Mouse (Mus musculus) frontal cortex, postnatal 14 days (tissue): ENCODE data around the gene Osbpl9.

Experiments
- DNase-seq, 2 experiments: peaks; one replicate each; pipeline ENCODE4 v3.0.0; 2022; ENCODE audit warnings: low spot score in 2 of 2

The Osbpl9 gene

GRCm38 (mm10) chr4:109105254-109105653 is 96.8 kb downstream of the Osbpl9 start:
- no peak for DNase-seq

- DNase-seq = no peak
Measured at GRCm38 (mm10) chr4:109103145-109103883, 98.8 kb downstream of the Osbpl9 start.

GRCm38 (mm10) chr4:109102574-109102973 is 99.5 kb downstream of the Osbpl9 start:
- no peak for DNase-seq

DNA sequence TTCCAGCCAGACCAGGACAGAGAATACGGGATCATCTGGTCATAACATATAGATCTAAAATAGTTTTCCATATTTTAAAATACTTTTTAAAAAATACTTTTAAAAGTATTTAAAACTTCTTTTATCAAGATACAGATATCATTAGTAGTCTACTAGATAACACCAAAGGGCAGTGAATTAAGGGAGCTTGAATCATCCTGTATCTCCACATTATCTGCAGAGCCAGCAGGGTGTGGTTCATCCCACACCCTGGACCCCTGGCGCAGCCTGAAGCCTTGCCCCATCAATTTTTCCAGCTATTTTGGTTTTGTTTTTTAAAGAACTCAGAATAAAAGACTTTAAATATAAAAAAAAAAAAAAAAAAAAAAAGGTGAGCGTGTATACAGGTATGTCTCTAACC is 103.2 kb downstream of the Osbpl9 start:
- no peak for DNase-seq

- DNase-seq = no peak
Measured at GRCm38 (mm10) chr4:109094269-109094668, 107.8 kb downstream of the Osbpl9 start.

GRCm38 (mm10) chr4:109092344-109092743 is 109.7 kb downstream of the Osbpl9 start:
- no peak for DNase-seq

- no peak for DNase-seq
Measured at GRCm38 (mm10) chr4:109091241-109091777, 110.8 kb downstream of the Osbpl9 start.

GRCm38 (mm10) chr4:109089999-109090398 is 112.1 kb downstream of the Osbpl9 start:
- no peak for DNase-seq

DNA sequence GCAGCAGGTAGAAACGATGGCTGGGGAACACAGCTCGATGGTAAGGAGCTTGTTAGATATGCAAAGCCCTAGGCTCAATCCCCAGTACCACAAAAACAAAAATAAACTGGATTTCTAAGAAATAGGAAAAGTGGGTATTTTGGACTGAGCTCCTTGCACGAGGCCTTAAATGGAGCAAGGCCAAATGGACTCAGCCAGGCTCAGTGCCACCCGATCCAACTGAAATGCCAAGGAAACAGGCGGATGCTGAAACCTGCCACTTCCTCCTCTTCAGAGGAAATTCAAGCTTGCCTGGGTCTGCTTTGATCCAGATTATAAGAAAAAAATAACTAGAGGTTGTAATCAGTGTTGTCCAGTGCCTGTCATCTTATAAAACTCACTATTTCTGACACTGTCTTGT is 112.9 kb downstream of the Osbpl9 start:
- no peak for DNase-seq

- no peak for DNase-seq
Measured at GRCm38 (mm10) chr4:109080118-109080517, 122.0 kb downstream of the Osbpl9 start.

GRCm38 (mm10) chr4:109079676-109080075 is 122.4 kb downstream of the Osbpl9 start:
- DNase-seq = no peak

DNA sequence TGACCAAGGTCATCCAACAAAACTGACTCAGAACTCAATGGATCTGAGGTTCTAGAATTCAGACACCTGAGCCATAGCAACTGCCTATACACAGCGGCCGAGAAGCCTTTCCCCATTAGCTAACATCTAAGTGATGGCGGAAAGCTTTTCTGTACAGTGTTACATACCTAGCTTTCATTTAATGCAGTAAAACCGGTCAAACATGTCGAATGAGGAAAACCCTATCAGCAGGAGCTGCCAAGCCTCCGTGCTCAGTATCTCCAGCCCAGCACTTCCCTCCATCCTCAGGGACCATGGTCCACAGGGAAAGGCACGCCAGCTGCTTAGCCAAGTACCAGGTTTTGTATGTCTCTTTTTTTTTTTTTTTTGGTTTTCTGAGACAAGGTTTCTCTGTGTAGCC is 123.1 kb downstream of the Osbpl9 start:
- no peak for DNase-seq

DNA sequence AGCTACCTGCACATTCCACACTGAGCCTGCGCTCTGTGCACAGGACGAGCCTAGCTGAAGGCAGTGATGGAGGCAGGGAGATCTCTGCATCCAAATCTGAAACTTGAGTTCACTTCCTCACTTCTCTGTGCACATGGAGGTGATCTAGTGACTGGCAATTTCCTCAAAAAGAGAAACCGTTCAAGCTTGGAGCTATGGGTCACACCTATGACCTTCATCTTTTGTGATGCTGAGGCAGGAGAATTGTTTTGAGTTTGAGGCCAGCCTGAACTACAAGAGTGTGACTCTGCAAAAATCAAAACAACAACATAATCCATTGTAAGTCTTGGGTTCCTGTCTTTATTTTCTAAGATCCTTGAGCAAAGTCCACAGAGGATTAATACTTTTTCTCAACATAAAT is 128.8 kb downstream of the Osbpl9 start:
- DNase-seq = no peak

DNA sequence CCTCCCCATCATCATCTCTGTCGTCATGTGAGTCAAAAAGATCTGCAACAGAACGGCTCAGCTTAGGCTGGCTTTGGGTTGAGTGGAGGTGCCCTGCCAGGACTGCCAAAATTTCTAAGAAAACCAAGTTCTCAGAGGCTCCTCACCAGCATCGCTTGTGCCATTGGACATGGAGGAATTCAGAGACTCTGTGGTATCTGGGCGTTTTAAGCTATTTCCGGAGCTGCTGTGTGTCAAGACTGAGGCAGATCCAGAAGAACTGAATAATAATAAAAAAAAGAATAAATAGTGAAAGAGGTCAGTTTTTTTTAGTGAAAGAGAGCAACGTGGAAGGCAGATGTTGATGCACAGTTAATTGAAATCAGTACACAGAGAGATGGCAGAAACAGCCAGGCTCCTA is 129.2 kb downstream of the Osbpl9 start:
- DNase-seq = no peak

DNA sequence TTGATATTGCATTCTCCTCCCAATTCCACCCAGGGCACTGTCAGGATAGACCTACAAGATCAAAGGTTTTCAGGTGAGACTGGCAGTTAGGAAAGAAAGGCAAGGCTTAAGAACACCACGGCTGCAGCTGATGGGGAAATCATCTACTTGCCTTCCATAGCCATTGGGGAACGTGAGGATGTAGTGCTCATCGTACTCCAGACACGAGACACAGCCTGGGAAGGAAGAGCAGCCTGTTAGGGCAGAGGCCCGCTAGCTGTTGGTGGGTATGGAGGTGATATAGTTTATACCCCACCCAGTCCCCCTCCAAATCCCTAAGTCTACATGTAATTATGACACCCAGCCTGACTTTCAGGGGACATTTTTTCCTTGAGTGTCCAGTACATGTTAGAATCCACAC is 136.4 kb downstream of the Osbpl9 start:
- no peak for DNase-seq

DNA sequence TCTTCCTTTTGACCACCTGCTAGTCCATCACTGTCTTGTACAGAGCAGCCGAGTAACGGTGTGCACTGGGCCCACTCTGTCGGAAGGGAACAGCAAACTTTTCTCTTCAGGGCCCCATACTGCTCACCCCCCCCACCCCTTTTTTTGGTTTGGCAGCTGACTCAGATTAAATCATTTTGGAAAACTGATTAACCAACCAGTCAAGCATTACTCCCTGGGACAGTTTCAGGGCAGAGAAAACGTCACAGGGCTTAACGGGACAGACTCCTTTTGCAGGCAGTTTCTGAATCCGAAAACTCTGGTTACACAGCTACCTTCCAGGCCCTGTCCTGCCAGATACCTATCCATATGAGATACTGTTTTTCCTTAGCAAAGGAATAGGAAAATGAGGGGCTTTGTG is 137.1 kb downstream of the Osbpl9 start:
- DNase-seq = no peak

DNA sequence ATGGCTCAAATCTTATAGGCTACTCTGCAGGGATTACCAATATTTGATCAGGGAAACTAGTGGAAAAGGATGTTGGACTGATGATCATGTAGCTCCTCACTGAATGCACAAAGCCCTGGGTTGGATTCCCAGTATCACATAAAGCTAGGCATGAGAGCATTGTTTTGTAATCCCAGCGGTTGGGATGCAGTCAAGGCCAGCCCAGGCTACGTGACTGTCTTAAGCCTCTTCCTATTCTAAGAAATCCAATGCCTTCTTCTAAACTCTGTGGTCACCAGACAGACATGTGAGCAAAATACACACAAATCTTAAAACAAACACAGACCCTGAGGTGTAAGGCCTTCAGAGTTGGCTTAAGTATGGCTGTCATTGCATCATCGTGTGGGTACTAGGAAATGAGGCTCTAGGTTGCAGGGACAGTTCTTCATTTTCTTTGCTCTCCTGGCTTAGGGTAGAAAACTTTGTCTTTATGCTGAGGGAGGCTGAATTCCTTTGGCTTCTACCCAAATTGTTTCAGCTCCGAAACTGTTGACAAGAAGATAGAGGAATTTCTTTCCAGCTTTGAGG is 142.7 kb downstream of the Osbpl9 start:
- no peak for DNase-seq

DNA sequence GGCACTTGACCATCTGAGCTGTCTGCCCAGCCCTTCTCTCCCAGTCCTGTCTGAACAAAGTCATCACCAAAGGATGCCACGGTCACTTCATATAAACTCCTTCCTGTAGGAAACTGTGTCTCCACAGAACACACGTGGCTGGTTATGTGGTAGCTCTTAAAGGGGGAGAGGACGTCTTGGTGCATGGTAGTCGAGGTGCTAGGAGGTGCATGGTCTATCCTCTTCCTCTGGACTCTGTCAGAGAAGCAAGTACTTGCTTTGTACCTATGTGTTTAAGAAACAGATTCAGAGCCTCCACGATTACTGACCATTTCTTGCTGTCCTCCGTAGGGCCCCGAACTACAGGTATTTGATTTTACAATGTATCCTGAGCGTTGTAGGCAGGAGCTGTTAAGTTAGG is 144.4 kb downstream of the Osbpl9 start:
- no peak for DNase-seq

DNA sequence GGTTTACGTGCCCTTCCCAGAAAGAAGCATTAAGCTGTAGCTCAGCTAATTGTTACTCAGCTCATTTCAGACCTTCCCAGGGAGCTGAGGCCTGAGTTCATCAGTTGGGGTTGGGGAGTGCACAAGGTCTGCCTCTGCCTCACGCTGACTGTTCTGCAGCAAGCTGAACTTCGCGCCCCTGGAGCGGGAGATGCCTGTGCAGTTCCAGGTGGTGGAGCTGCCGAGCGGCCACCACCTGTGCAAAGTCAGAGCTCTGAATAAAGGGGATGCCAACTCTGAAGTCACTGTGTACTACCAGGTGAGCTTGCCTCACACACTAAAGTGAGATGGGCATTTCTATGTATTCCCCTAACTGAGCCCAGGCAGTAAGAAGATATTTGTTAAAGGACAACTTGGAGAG is 145.7 kb downstream of the Osbpl9 start:
- no peak for DNase-seq

DNA sequence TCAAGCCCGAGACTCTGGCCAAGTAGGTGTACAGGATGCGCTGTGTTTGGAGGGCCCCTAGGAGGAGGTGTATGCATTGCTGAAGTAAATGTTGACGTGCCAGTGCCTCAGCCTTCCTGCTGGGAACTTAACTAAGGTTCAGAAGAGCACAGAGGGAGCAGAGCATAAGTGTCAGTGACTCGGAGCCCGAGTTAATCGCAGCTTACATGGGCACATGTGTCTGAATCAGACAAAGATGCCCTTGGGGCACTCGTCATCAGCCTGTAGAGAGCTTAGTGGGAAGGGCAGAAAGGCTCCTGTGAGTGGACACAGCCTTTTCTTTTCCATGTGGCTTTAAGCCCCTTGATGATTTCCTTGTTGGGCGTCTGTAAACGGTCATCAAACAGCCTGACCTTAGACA is 148.1 kb downstream of the Osbpl9 start:
- no peak for DNase-seq

GRCm38 (mm10) chr4:109052282-109052681 is 149.8 kb downstream of the Osbpl9 start:
- no peak for DNase-seq

GRCm38 (mm10) chr4:109048258-109048657 is 153.8 kb downstream of the Osbpl9 start:
- DNase-seq = no peak

DNA sequence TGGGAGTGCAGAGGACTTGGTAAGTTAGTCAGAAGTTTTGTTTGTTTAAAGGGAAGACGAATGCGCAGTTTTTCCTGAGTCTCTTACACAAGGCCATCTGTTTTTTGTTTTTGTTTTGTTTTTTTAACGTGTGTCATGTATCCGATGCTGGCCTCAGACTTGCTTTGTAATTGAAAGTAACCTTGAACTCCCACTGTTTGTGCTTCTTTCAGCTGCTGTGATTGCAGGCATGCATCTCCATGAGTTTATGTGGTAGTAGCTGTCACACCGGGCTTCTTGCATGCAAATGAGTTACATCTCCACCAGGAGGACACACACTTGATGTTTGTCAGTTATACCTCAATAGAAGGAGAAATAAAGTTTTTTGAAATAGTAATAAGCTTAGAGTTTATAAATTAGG is 158.3 kb downstream of the Osbpl9 start:
- no peak for DNase-seq

- no peak for DNase-seq
Measured at GRCm38 (mm10) chr4:109043294-109043693, 158.8 kb downstream of the Osbpl9 start.
